Mouse (Mus musculus): ENCODE results near the gene Gm9857. TPM values are rescaled to one million over a fixed set of nuclear protein-coding genes. Genes with fewer than 3 reads are reported as not detected.

Gm9857 gene
- total and polyA plus RNA-seq, 3 experiments = not detected

- peaks cover 26% of the 10 kb centered on the region for H3K36me3 ChIP-seq (replicated peaks)
- peak; percentile 94 for ATAC-seq (ENCODE audit: extremely low read depth, insufficient number of reproducible peaks, low FRiP score, poor library complexity, severe bottlenecking)
- H3K4me1 ChIP-seq (ENCODE audit: insufficient read depth, low read depth, low read length) = peaks cover 20% of the 10 kb centered on the region
- peak within 1 kb of the TSS; percentile 93 for H3K4me3 ChIP-seq (ENCODE audit: low read depth, low read length)
- DNase-seq (ENCODE audit: low spot score) = peak; percentile 97
- H3K9me3 ChIP-seq (replicated peaks) = no peaks in the 10 kb centered on the region
- H3K27me3 ChIP-seq (ENCODE audit: insufficient read depth, low read length) = no peaks in the 10 kb centered on the region
- TF ChIP-seq POLR2AphosphoS5 (IDR thresholded peaks at IDR 0.05; ENCODE audit: insufficient replicate concordance, low read depth, low read length) = no peak
- no peak for TF ChIP-seq GATA2 (IDR thresholded peaks at IDR 0.05; ENCODE audit: borderline replicate concordance, low read depth, low read length)
- TF ChIP-seq GATA1 (IDR thresholded peaks at IDR 0.05; ENCODE audit: borderline replicate concordance, low read length) = no peak
- no peak for TF ChIP-seq TAL1 (conservative IDR thresholded peaks at IDR 0.05; ENCODE audit: low read depth, low read length)
- no peak for TF ChIP-seq CTCF (IDR thresholded peaks at IDR 0.05; ENCODE audit: low read depth, low read length)
Measured at GRCm38 (mm10) chr3:108911548-108912413, 28.5 kb downstream of the Gm9857 start, which contains the start of gene Prpf38b. TSS of gene Prpf38b (minus strand) at chr3:108911727.

GRCm38 (mm10) chr3:108911081-108911547, 29.1 kb downstream of the Gm9857 start:
- peak overlapping the region; percentile 93 for H3K4me3 ChIP-seq (ENCODE audit: low read depth, low read length)
- peak; percentile 35 for DNase-seq (ENCODE audit: low spot score)

DNA sequence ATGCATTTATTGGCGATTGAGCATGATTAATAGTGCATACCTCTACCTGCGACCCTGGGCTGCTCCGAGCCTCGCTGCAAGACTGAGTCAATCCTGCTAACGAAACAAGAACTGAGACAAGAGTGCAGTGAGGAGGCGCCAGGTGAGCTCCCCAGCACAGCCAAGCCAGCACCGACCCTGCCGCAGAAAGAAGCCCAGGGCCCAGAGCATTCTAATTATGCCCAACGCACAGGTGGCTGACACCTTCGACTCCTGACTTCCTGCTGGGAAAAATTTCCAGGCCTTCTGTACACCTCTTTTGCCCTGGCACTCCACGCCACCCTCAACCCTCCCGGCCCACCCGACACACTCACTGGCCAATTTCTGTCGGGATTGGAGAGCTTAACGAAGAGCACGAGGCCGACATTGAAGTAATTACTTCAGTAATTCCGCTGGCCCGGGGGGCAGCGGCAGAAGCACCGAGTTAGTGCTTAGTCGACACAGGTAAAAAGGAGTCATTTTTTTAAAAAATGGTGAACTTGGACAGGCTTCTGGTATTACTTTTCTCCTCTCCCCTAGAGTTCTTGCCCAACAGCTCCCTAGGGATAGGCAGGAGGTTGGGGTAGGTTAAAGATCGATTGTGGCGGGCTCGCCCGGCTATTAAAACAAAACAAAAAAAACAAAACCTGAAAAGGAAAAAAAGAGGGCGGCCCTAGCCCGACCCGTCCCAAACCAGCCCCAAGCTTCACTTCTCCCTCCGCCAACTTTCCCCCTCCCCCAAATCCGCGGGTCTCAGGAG, 29.8 kb downstream of the Gm9857 start:
- no peak for ATAC-seq (ENCODE audit: extremely low read depth, insufficient number of reproducible peaks, low FRiP score, poor library complexity, severe bottlenecking)
- no peak for DNase-seq (ENCODE audit: low spot score)

More at GRCm38 (mm10) chr3:108911081-108911547, 29.1 kb downstream of the Gm9857 start:
- peak; percentile 42 for ATAC-seq (ENCODE audit: extremely low read depth, insufficient number of reproducible peaks, low FRiP score, poor library complexity, severe bottlenecking)
- Histone ChIP-seq H3K36me3 (replicated peaks) (peaks cover 32% of the 10 kb centered on the region), H3K4me1 (ENCODE audit: insufficient read depth, low read depth, low read length) (peaks cover 16% of the 10 kb centered on the region), H3K9me3 (replicated peaks) (no peaks in the 10 kb centered on the region), H3K27me3 (ENCODE audit: insufficient read depth, low read length) (no peaks in the 10 kb centered on the region)
- TF ChIP-seq TAL1 (conservative IDR thresholded peaks at IDR 0.05; ENCODE audit: low read depth, low read length) (no peak), POLR2AphosphoS5 (IDR thresholded peaks at IDR 0.05; ENCODE audit: insufficient replicate concordance, low read depth, low read length) (no peak), GATA2 (IDR thresholded peaks at IDR 0.05; ENCODE audit: borderline replicate concordance, low read depth, low read length) (no peak), CTCF (IDR thresholded peaks at IDR 0.05; ENCODE audit: low read depth, low read length) (no peak), GATA1 (IDR thresholded peaks at IDR 0.05; ENCODE audit: borderline replicate concordance, low read length) (no peak)

DNA sequence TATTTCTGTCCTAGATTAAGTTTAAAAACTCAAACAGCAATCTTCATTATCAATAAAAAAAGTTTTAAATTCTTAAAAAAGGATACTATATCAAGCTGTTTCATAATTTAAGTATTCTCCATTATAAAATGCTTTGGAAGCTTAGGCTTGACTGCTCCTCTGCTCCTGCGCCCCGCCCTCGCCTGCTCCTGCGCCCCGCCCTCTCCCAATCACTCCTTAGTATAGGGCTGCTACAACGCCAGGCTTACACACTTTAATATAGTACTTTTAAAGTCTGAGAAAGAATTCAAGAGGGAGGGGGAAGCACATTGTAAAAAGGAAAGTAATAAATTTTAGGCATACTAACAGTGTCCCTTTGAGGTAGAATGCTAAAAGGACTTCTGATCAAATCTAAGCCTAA, 37.3 kb downstream of the Gm9857 start:
- H3K27me3 ChIP-seq (ENCODE audit: insufficient read depth, low read length) = 0 out of 2 replicates have a peak, but pooled peaks cover 2% of the 10 kb centered on the region
- H3K4me3 ChIP-seq (ENCODE audit: low read depth, low read length) = no peak overlapping the region
- peaks cover 9% of the 10 kb centered on the region; the same call in 1 of the 2 replicates for H3K4me1 ChIP-seq (ENCODE audit: insufficient read depth, low read depth, low read length)
- DNase-seq (ENCODE audit: low spot score) (no peak), ATAC-seq (ENCODE audit: extremely low read depth, insufficient number of reproducible peaks, low FRiP score, poor library complexity, severe bottlenecking) (no peak)
- peaks cover 6% of the 10 kb centered on the region for H3K9me3 ChIP-seq (replicated peaks)
- peaks cover 76% of the 10 kb centered on the region for H3K36me3 ChIP-seq (replicated peaks)
- TF ChIP-seq TAL1 (conservative IDR thresholded peaks at IDR 0.05; ENCODE audit: low read depth, low read length) (no peak), CTCF (IDR thresholded peaks at IDR 0.05; ENCODE audit: low read depth, low read length) (no peak), GATA2 (IDR thresholded peaks at IDR 0.05; ENCODE audit: borderline replicate concordance, low read depth, low read length) (no peak), GATA1 (IDR thresholded peaks at IDR 0.05; ENCODE audit: borderline replicate concordance, low read length) (no peak), POLR2AphosphoS5 (IDR thresholded peaks at IDR 0.05; ENCODE audit: insufficient replicate concordance, low read depth, low read length) (no peak)

More for the DNA sequence above, 29.8 kb downstream of the Gm9857 start:
- no peak for TF ChIP-seq POLR2AphosphoS5 (IDR thresholded peaks at IDR 0.05; ENCODE audit: insufficient replicate concordance, low read depth, low read length)
- Histone ChIP-seq H3K36me3 (replicated peaks) (peaks cover 39% of the 10 kb centered on the region), H3K4me1 (ENCODE audit: insufficient read depth, low read depth, low read length) (peaks cover 18% of the 10 kb centered on the region), H3K4me3 (ENCODE audit: low read depth, low read length) (peak overlapping the region; percentile 93), H3K9me3 (replicated peaks) (no peaks in the 10 kb centered on the region), H3K27me3 (ENCODE audit: insufficient read depth, low read length) (no peaks in the 10 kb centered on the region)

DNA sequence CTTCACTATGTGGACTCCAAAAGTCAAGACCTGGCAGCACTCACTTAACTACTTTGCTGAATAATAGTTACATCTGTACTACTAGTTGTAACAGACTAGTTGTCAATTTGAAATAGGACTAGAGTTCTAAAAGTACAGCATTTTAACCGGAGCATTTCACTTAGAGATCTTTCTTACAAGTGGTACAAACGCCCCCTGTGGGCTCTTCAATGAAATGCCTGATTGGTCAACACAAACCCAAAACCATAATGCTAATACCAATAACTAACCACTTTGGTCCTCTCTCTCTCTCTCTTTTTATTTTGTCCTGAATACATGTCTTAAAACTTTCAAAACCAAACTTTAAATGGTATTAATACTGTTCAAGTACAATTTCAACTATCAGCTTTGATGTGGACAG, 38.2 kb downstream of the Gm9857 start:
- ATAC-seq (ENCODE audit: extremely low read depth, insufficient number of reproducible peaks, low FRiP score, poor library complexity, severe bottlenecking) (no peak), DNase-seq (ENCODE audit: low spot score) (no peak)
- H3K27me3 ChIP-seq (ENCODE audit: insufficient read depth, low read length) = 0 out of 2 replicates have a peak, but pooled peaks cover 2% of the 10 kb centered on the region
- H3K9me3 ChIP-seq (replicated peaks) = peaks cover 6% of the 10 kb centered on the region
- H3K4me3 ChIP-seq (ENCODE audit: low read depth, low read length) = no peak overlapping the region
- TF ChIP-seq CTCF (IDR thresholded peaks at IDR 0.05; ENCODE audit: low read depth, low read length) (no peak), POLR2AphosphoS5 (IDR thresholded peaks at IDR 0.05; ENCODE audit: insufficient replicate concordance, low read depth, low read length) (no peak), GATA2 (IDR thresholded peaks at IDR 0.05; ENCODE audit: borderline replicate concordance, low read depth, low read length) (no peak), GATA1 (IDR thresholded peaks at IDR 0.05; ENCODE audit: borderline replicate concordance, low read length) (no peak), TAL1 (conservative IDR thresholded peaks at IDR 0.05; ENCODE audit: low read depth, low read length) (no peak)
- peaks cover 67% of the 10 kb centered on the region for H3K36me3 ChIP-seq (replicated peaks)
- H3K4me1 ChIP-seq (ENCODE audit: insufficient read depth, low read depth, low read length) = peaks cover 8% of the 10 kb centered on the region; the same call in 1 of the 2 replicates

DNA sequence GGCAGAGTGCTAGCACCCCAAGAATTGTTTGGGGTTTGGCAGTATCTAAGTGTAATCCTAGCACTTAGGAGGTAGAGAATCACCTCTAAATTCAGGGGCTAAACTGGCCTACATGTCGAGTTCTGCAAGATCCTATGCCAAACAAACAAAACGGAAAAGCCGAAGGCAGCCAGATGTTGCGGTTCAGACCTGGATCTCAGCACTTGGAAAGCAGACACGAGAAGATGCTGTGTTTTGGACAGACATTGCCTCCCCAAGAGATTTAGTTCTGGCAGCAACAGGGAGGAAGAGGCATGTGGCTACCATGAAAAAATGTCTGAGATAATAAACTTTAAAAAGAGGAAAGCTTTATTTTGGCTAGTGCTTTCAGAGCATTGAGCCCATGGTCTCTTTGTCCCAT, 39.6 kb downstream of the Gm9857 start:
- Histone ChIP-seq H3K27me3 (ENCODE audit: insufficient read depth, low read length) (0 out of 2 replicates have a peak, but pooled peaks cover 2% of the 10 kb centered on the region), H3K9me3 (replicated peaks) (peaks cover 6% of the 10 kb centered on the region), H3K4me1 (ENCODE audit: insufficient read depth, low read depth, low read length) (peaks cover 6% of the 10 kb centered on the region; the same call in 1 of the 2 replicates), H3K4me3 (ENCODE audit: low read depth, low read length) (no peak overlapping the region), H3K36me3 (replicated peaks) (peaks cover 54% of the 10 kb centered on the region)
- DNase-seq (ENCODE audit: low spot score) (no peak), ATAC-seq (ENCODE audit: extremely low read depth, insufficient number of reproducible peaks, low FRiP score, poor library complexity, severe bottlenecking) (no peak)
- TF ChIP-seq GATA1 (IDR thresholded peaks at IDR 0.05; ENCODE audit: borderline replicate concordance, low read length) (no peak), TAL1 (conservative IDR thresholded peaks at IDR 0.05; ENCODE audit: low read depth, low read length) (no peak), POLR2AphosphoS5 (IDR thresholded peaks at IDR 0.05; ENCODE audit: insufficient replicate concordance, low read depth, low read length) (no peak), CTCF (IDR thresholded peaks at IDR 0.05; ENCODE audit: low read depth, low read length) (no peak), GATA2 (IDR thresholded peaks at IDR 0.05; ENCODE audit: borderline replicate concordance, low read depth, low read length) (no peak)
